Mouse (Mus musculus) limb, embryonic 11.5 days (tissue): ENCODE measurements around the gene Hes2. TPM values are rescaled to one million over a fixed set of nuclear protein-coding genes. Genes with fewer than 3 reads are reported as not detected.
A peak's percentile ranks its signal among the peaks of the same experiment; 100 is the strongest.

Experiments used
- ATAC-seq: fragments of 200-750 bp; cut with Nextera tagmentation; 2 replicates; pipeline ENCODE4 v1.8.0; 2017; ENCODE audit warnings: low read depth; ENCODE audit not compliant: insufficient number of reproducible peaks, low FRiP score, low TSS enrichment
- DNase-seq: peaks from one replicate; pipeline ENCODE4 v3.0.0-alpha.2; 2015; ENCODE audit warnings: low spot score
- H3K27ac ChIP-seq: fragments of 300-500 bp; sonication (generic); replicated peaks from 2 replicates; pipeline ENCODE4 v1.5.1; 2014; ENCODE audit warnings: low read depth, mild to moderate bottlenecking, low read length
- H3K27me3 ChIP-seq: fragments of 300-500 bp; sonication (generic); 2 replicates; pipeline ENCODE4 v1.6.1; 2014; ENCODE audit warnings: mild to moderate bottlenecking, low read length, mixed read lengths; ENCODE audit not compliant: control insufficient read depth, insufficient read depth
- H3K36me3 ChIP-seq: fragments of 300-500 bp; sonication (generic); 2 replicates; pipeline ENCODE4 v1.6.1; 2014; ENCODE audit warnings: mild to moderate bottlenecking, low read length, moderate library complexity, mixed read lengths; ENCODE audit not compliant: control insufficient read depth, insufficient read depth
- H3K4me1 ChIP-seq: fragments of 300-500 bp; sonication (generic); 2 replicates; pipeline ENCODE4 v1.6.1; 2014; ENCODE audit warnings: low read length, mixed read lengths; ENCODE audit not compliant: control insufficient read depth, insufficient read depth
- H3K4me2 ChIP-seq: fragments of 300-500 bp; sonication (generic); 2 replicates; pipeline ENCODE4 v1.6.1; 2014; ENCODE audit warnings: low read depth, mild to moderate bottlenecking, moderate library complexity; ENCODE audit not compliant: severe bottlenecking
- H3K4me3 ChIP-seq: fragments of 300-500 bp; sonication (generic); 2 replicates; pipeline ENCODE4 v1.5.1; 2014; ENCODE audit warnings: low read depth, low read length
- H3K9ac ChIP-seq: fragments of 300-500 bp; sonication (generic); 2 replicates; pipeline ENCODE4 v1.6.1; 2014; ENCODE audit warnings: mild to moderate bottlenecking, low read length
- H3K9me3 ChIP-seq: fragments of 300-500 bp; sonication (generic); 2 replicates; pipeline ENCODE4 v1.6.1; 2016; ENCODE audit warnings: low read length; ENCODE audit not compliant: control insufficient read depth
- WGBS: fragments of 180-500 bp; shearing (Covaris S2); extraction: QIAGEN DNeasy Blood & Tissue Kit; methylation state at CpG from one replicate; pipeline ENCODE4 v1.1.7; 2014; 5-methylcytosine and 5-hydroxymethylcytosine counted together
- polyA plus RNA-seq: library from polyadenylated mRNA; unstranded; fragments of >200 nt; fragmentation: Nextera tagmentation; extraction: Ambion mirVana; gene quantifications from 2 replicates; pipeline ENCODE4 v1.2.1, GENCODE M21; 2014

Hes2 gene
- polyA plus RNA-seq, 1 experiment from 2014 or later = not detected

DNA sequence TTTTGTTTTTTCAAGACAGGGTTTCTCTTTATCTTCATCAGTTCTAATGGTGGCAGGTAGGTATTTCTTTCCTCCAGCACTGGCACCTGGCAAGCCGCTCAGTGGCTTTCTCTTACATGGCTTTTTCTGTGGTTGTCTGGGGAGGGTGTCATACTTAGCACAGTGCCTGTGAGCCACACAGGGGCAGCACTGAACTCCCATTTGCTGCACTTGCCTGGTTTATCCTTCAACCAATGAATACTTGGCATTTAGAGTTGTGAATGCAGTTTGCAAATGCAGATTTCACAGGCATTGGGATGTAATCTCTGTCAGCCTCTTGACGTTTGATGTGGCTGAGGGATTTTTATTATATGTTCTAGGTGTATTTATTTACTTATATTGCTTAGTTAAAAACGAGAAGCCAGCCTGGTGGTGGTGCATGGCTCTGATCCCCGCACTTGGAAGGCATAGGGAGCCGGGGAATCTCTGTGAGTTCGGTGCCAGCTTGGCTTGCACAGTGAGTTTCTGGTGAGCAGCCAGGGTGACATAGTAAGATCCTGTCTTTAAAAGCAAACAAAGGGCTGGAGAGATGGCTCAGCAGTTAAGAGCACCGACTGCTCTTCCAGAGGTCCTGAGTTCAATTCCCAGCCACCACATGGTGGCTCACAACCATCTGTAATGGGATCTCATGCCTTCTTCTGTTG lies 25.8 kb downstream of the Hes2 start:
- no peaks in the 10 kb centered on the region for H3K36me3 ChIP-seq
- DNase-seq (no peak), ATAC-seq (no peak)
- H3K4me1 ChIP-seq = peaks cover 13% of the 10 kb centered on the region
- H3K27me3 ChIP-seq = peaks cover 1% of the 10 kb centered on the region; the same call in 1 of the 2 replicates
- H3K4me2 ChIP-seq = no peak overlapping the region
- no peak overlapping the region for H3K27ac ChIP-seq
- H3K4me3 ChIP-seq = no peak overlapping the region
- 65% methylated on average over 7 of the region's 7 CpGs for WGBS
- no peak overlapping the region for H3K9ac ChIP-seq
- H3K9me3 ChIP-seq = no peaks in the 10 kb centered on the region

DNA sequence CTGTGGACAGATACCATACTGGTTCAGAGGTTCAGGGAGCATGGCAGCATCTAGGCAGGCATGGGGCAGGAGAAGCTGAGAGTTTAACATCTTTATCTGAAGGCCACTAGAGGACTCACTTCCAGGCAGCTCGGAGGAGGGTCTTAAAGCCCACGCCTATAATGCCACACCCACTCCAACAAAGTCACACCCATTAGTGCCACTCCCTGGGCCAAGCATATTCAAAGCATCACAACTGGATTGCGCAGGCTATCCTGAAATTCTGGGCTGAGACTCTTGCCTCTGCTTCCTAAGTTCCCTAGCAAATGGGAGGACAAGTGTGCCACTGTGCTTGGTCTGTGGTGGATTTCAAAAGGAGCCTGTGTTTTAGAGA lies 26.5 kb downstream of the Hes2 start:
- Histone ChIP-seq H3K9ac (no peak overlapping the region), H3K27me3 (no peaks in the 10 kb centered on the region), H3K4me3 (0 out of 2 replicates have a peak overlapping the region, but pooled peaks have one; percentile 5), H3K27ac (no peak overlapping the region; the same call in 1 of the 2 replicates), H3K4me2 (peak overlapping the region; percentile 47), H3K9me3 (no peaks in the 10 kb centered on the region), H3K4me1 (peaks cover 13% of the 10 kb centered on the region), H3K36me3 (no peaks in the 10 kb centered on the region)
- peak; percentile 62 for DNase-seq
- 3% methylated on average over 3 of the region's 3 CpGs for WGBS
- ATAC-seq = peak; percentile 59

DNA sequence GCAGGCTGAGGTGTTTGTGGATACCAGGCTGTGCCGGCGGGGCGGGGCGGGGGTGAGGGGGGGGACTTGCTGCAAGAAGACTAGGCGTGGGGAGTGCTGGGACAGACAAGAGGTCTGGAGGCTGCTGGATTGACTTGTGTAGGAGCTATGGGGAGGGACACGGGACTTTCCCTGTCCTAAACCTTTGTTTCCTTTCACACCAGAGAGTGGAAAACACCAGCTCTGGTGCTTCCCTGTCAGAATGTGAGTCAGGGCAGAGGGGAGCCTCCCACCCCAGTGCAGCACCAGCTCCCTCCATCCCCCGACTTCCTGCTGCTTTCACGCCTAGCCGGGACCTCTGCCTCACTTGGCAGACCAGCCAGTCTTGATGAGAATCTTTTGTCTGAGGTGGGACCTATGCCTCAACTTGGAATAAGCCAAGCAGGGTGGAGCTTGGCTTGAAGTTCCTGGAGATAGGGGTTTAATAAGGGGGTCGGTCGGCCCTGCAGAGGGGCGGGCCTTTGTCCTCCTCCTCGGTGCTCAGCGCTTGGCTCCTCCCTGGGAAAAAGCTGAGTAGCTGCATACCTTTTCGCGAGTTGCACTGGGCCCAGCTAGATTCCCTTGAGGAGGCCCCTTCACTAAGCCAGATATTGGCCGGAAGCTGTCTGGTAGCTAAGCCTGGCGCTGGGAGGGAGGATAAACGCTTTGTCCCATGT lies 27.0 kb downstream of the Hes2 start:
- peak overlapping the region; percentile 47 for H3K4me2 ChIP-seq
- H3K9me3 ChIP-seq = no peaks in the 10 kb centered on the region
- H3K36me3 ChIP-seq = no peaks in the 10 kb centered on the region
- DNase-seq = peak; percentile 65
- peak; percentile 63 for ATAC-seq
- H3K4me1 ChIP-seq = peaks cover 13% of the 10 kb centered on the region
- peak overlapping the region; percentile 19; the same call in 1 of the 2 replicates for H3K9ac ChIP-seq
- H3K27me3 ChIP-seq = no peaks in the 10 kb centered on the region
- WGBS = 3% methylated on average over 19 of the region's 19 CpGs
- peak overlapping the region; percentile 52; the same call in 1 of the 2 replicates for H3K27ac ChIP-seq
- 0 out of 2 replicates have a peak overlapping the region, but pooled peaks have one; percentile 5 for H3K4me3 ChIP-seq

DNA sequence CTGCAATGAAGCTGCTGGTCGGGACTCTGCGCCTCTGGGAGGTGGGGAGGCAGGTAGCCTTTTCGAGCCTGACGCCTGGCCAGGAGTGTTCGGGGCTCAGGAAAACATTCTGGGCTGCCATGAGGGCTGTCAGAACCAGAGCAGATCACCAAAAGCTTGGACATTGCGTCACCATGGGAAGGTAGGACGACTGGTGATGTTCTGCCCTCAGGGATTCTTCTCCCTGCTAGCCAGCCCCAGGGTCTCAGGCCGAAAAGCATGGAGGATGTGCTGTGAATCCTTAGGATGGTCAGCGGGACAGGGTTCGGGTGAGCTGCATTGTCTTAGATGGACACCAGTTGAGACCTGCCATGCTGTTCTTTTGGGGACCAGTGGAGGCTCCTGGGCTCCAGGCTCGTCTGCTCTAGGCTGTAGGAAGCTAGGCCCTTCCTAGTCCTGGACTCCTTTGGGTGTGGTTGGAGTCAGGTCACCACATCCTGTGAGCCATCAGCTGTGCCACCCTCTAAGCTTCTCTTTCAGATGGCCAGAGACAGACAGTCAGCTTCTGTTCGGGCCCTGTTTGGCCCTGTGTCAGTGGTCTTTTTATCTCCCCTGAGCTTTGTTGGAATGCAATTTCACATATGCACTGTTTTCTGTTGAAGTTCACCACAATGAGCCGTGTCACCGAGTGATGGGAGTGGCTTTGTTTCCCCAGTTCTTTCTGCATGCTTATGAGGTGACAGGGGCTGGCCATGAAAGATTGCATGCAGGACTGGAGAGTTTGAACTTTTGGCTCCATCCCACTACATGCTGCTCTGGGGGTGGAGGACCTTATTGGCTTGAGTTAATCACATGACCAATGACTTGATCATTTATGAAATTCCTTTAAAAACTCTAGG lies 27.8 kb downstream of the Hes2 start:
- H3K36me3 ChIP-seq = no peaks in the 10 kb centered on the region
- DNase-seq = no peak
- 38% methylated on average over 14 of the region's 14 CpGs for WGBS

DNA sequence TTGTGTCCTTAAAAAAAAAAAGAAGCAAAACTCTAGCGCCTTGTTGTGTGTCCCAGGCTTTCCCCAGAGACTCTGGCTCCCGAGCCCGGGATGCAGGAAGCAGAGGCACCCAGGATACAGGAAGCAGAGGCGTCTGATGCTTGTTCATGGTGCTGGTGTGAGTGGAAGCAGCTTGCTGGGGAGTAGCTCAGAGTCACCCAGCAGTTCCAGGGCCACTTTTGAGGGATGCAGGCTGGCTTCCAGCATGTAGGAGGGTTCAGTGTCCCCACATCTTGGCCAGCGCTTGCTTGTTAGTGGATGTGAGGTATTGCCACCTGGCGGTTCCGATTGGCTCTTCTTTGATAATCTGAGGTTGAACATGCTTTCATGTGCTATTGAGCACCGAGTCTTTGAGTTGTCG lies 28.5 kb downstream of the Hes2 start:
- no peaks in the 10 kb centered on the region for H3K9me3 ChIP-seq
- no peak overlapping the region for H3K4me3 ChIP-seq
- H3K36me3 ChIP-seq = no peaks in the 10 kb centered on the region
- no peak overlapping the region for H3K9ac ChIP-seq
- no peaks in the 10 kb centered on the region for H3K27me3 ChIP-seq
- DNase-seq = no peak
- peaks cover 13% of the 10 kb centered on the region for H3K4me1 ChIP-seq
- WGBS = 87% methylated on average over 9 of the region's 9 CpGs
- no peak overlapping the region for H3K27ac ChIP-seq
- no peak overlapping the region for H3K4me2 ChIP-seq
- no peak for ATAC-seq

More for the DNA sequence above, 27.8 kb downstream of the Hes2 start:
- Histone ChIP-seq H3K4me2 (peak overlapping the region; percentile 47), H3K27me3 (no peaks in the 10 kb centered on the region), H3K9ac (0 out of 2 replicates have a peak overlapping the region, but pooled peaks have one; percentile 19), H3K4me1 (peaks cover 13% of the 10 kb centered on the region), H3K4me3 (no peak overlapping the region), H3K27ac (peak overlapping the region; percentile 52; the same call in 1 of the 2 replicates), H3K9me3 (no peaks in the 10 kb centered on the region)
- ATAC-seq = no peak

DNA sequence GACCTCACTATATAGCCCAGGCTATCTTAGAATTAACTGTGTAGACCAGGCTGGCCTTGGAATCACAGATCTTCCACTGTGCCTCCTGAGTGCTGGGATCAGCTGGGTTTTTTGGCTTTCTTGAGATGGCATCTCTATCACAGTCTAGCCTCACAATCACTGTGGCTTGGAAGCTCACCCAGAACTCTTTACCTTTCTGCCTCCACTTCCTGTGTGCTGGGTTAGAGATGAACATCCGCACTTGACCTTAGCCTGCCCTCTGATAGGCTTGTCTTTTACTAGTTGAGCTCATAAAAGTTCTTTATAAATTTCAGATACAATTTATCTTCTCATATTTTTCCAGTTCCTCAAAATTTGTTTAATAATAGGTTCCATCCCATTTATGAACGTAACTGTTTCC lies 30.0 kb downstream of the Hes2 start:
- no peak for DNase-seq
- 97% methylated on average over 2 of the region's 2 CpGs for WGBS
- no peak for ATAC-seq
- Histone ChIP-seq H3K4me3 (no peak overlapping the region), H3K4me1 (peaks cover 13% of the 10 kb centered on the region), H3K27ac (no peak overlapping the region), H3K9ac (no peak overlapping the region), H3K36me3 (no peaks in the 10 kb centered on the region), H3K27me3 (no peaks in the 10 kb centered on the region), H3K4me2 (no peak overlapping the region), H3K9me3 (no peaks in the 10 kb centered on the region)

DNA sequence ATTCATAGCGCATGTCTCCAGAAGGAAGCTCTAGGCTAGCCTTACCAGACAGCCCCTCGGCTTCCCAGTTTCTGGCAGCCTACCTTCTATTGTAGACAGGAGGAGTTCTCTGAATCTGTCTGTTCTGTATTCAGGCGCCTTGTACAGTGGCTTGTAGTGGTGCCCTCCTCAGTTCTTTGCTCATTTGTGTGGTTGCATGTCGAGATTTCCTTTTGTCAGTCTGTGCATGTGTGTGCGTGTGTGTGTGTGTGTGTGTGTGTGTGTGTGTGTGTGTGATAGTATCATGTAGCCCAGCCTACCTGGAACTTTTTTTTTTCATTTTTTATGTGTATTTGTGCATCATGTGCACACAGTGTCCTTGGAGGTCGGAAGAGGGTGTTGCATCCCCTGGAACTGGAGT lies 30.4 kb downstream of the Hes2 start:
- 84% methylated on average over 6 of the region's 6 CpGs for WGBS
- Histone ChIP-seq H3K4me1 (peaks cover 13% of the 10 kb centered on the region), H3K27ac (no peak overlapping the region)

DNA sequence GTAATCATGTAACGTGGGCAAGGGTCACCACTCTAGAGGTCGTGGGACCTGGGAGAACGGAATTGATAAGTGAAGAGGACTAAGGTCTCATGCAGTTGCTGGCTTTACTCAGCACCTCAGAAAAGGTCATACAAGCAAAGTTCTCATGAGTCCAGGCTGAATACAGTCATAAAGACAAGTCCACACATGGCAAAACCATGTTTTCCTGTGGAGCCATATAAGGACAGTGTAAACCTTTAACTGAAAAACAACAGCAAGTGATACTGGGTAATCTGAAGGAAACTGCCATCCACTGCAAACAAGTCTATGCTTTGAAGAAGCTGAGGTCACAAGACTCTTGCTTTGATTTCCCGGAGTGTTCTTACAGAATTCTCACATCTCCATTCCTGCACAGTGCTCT lies 31.0 kb downstream of the Hes2 start:
- H3K9ac ChIP-seq = no peak overlapping the region
- H3K36me3 ChIP-seq = no peaks in the 10 kb centered on the region
- H3K4me2 ChIP-seq = no peak overlapping the region
- H3K4me1 ChIP-seq = peaks cover 13% of the 10 kb centered on the region
- 92% methylated on average over 4 of the region's 4 CpGs for WGBS
- ATAC-seq (no peak), DNase-seq (no peak)
- no peak overlapping the region for H3K4me3 ChIP-seq
- no peaks in the 10 kb centered on the region for H3K27me3 ChIP-seq
- no peak overlapping the region for H3K27ac ChIP-seq
- no peaks in the 10 kb centered on the region for H3K9me3 ChIP-seq

More for the DNA sequence above, 30.4 kb downstream of the Hes2 start:
- Histone ChIP-seq H3K9ac (no peak overlapping the region), H3K4me3 (no peak overlapping the region), H3K36me3 (no peaks in the 10 kb centered on the region), H3K9me3 (no peaks in the 10 kb centered on the region), H3K4me2 (no peak overlapping the region), H3K27me3 (no peaks in the 10 kb centered on the region)
- ATAC-seq (no peak), DNase-seq (no peak)
